Mouse (Mus musculus) layer of hippocampus, postnatal 10 days (tissue): ENCODE measurements around the gene Pdgfd. TPM values are rescaled to one million over a fixed set of nuclear protein-coding genes. Genes with fewer than 3 reads are reported as not detected.

Source experiments
- total RNA-seq, 2 experiments: library from RNA; stranded (reverse); gene quantifications; 2 replicates each; pipeline ENCODE4 v1.2.3; 2021

Gene Pdgfd
- total RNA-seq, 2 experiments from 2014 or later: 3.0 to 3.8 TPM

Other genes starting within 250 kb of the Pdgfd start
- not detected for gene Ddi1, start 101.3 kb downstream of the Pdgfd start, total RNA-seq